Mouse (Mus musculus) CH12.LX (cell line): ENCODE measurements around the gene Pawr.

Source experiments
- CTCF ChIP-seq, 2 experiments: IDR thresholded peaks in 1 of 2; conservative IDR thresholded peaks in 1 of 2; 2 replicates each; pipeline ENCODE4 v1.5.1; 2011 to 2012; ENCODE audit warnings: low read depth in 2 of 2, low read length in 2 of 2, improper control_type of control experiment in 1 of 2, inconsistent platforms in 1 of 2, mild to moderate bottlenecking in 1 of 2, moderate library complexity in 1 of 2
- SIN3A ChIP-seq: IDR thresholded peaks from 2 replicates; pipeline ENCODE4 v1.6.1; 2012; ENCODE audit warnings: low read length, improper control_type of control experiment, inconsistent platforms

GRCm38 (mm10) chr10:108372258-108372657, 40.3 kb downstream of the Pawr start:
- no peak for TF ChIP-seq SIN3A
- no peak for TF ChIP-seq CTCF (conservative IDR thresholded peaks at IDR 0.05 in 1 of 2, IDR thresholded peaks at IDR 0.05 in 1 of 2; ENCODE audit: low read depth in 2 of 2, low read length in 2 of 2)
